ENCODE assay signal across 16 mouse cellular contexts in genomic region chr6:32208951-32209350, GRCm38 (mm10).
"Had no signal": no experiment of that assay in that cellular context is flagged by ENCODE, and none has a peak within 500 bp of the region (broad histone marks: within the 10 kb centered on the region; RNA-seq: fewer than 3 reads in every experiment).

No protein-coding gene starts in this region.

- DNase-seq: heart, postnatal 10 days; heart, postnatal 14 days; heart, postnatal 36 days; heart, postnatal 4 days; kidney, adult 11 months; kidney, adult 18-20 months; kidney, adult 2 months; kidney, adult 8-10 months; kidney, adult 9 months; kidney, postnatal 10 days; kidney, postnatal 14 days; kidney, postnatal 25 days; kidney, postnatal 36 days; kidney, postnatal 4 days; layer of hippocampus, adult 9-11 months; layer of hippocampus, postnatal 36 days had no signal
